Mouse (Mus musculus) layer of hippocampus, adult 11-12 months (tissue): ENCODE data around the gene Tpte.
A peak's percentile ranks its signal among the peaks of the same experiment; 100 is the strongest.
"Not testable (repeated sequence)": the region's sequence is repeated elsewhere in the genome, so short reads cannot be mapped to it uniquely, and the experiment has no call there.

ENCODE experiments used
- DNase-seq: peaks from one replicate; pipeline ENCODE4 v3.0.0; 2022; ENCODE audit warnings: low spot score

Tpte gene

DNA sequence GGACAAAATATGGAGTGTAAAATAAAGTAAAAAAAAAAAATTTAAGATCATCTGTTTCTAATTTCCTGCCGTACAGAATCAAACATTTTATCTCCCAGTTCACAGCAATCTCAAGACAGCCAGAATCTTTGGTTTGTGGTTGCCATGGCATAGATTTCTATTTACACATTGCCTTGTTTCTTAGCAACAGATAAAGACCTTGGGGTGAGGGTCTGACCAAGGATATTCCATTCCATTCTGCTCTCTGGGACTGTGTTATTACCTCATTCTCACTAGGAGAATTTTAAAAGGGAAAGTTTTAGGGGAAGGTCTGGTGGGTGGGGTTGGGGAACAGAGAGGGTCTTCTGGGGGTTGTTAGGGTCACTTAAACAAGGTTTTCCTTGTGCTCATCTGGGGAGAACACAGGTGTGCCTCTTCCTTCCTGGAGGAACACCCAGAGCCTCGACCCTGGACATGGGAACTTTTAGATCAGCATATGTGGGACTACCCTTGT lies at the start of gene Tpte:
Gene Tpte, plus strand, starts transcription at position 443 of the 493 bp plus-strand sequence.
- DNase-seq = no peak

DNA sequence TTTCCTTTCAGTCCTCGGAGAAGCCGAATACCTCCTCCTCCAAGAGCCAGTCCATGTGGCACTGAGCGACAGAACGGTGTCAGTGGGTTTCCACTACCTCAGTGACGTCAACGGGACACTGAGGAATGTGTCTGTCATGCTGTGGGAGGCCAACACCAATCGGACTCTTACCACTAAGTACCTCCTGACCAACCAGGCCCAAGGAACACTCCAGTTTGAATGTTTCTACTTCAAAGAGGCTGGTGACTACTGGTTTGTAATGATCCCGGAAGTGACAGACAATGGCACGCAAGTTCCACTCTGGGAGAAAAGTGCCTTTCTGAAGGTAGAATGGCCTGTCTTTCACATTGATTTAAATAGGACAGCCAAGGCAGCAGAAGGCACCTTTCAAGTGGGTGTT lies 40.3 kb upstream of the Tpte start:
- DNase-seq = no peak

DNA sequence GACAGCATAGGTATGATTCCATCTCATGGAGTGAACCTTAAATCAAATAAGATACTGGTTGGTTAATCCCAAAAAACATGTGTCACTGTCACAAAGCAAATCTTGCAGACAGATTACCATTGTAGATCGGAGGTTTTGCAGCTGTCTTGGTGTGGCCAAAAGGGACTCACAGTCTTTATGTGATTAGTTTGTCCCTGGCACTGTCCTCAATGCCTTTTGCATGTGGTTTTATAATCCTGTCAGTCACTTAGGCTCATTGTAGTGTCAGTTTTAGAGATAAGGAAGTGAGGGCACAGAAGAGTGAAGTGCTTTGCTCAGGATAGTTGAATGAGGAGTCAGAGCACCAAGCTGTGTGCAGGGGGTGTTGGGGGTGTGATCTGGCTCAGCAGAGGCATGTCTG lies 37.6 kb upstream of the Tpte start:
- DNase-seq = no peak

DNA sequence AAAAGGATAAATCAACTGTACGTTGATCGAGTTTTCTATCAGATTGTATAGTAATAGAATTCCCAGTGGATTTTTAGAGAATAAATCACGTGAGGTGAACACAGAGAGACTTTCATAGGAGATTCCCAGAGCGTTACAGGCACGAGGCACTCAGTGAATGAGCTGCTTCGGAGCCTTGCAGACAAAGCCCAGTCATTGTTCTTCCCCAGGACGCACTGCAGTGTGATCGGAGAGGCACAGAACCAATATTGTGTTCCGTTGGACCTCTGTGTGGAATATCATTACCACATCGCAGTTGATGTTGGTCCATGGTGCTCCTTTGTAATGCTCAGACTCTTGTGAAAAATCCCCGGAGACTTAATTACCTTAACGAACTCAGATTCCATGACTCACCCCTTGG lies 35.3 kb upstream of the Tpte start:
- peak; percentile 19 for DNase-seq

DNA sequence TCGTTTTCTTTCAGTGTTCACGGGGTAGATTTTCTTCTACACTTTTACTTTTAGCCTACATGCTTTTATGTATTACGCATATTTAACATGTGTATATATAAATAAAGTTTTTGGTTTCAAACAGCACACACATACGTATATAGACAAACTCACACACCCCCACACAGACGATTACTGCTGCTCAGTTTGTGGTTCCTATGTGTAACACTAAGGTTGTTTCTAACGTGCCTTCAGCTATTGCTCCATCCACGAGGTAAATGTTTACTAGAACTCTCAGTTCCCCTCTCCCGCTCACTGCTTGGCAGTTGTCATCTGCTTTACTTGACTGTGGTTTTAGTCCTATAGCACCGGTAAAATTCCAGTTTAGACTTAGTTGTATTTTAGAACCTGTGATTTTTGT lies 34.2 kb upstream of the Tpte start:
- DNase-seq = no peak

DNA sequence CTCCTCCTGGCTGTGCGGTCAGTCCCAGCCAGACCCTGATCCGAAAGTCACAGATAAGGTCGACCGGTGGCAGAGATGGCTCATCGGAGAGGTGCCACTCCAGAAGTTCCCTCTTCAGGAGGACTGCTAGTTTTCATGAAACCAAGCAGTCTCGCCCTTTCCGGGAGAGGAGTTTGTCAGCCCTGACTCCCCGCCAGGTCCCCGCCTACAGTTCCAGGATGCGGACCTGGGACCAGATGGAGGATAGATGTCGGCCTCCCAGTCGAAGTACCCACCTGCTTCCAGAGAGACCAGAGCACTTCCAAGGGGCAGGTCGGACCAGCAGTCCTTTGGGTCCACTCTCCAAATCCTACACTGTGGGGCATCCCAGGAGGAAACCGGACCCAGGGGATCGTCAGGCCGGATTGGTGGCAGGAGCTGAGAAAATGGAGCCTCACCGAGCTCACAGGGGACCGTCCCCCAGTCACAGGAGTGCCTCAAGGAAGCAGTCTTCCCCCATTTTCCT lies 24.2 kb upstream of the Tpte start:
- no peak for DNase-seq

DNA sequence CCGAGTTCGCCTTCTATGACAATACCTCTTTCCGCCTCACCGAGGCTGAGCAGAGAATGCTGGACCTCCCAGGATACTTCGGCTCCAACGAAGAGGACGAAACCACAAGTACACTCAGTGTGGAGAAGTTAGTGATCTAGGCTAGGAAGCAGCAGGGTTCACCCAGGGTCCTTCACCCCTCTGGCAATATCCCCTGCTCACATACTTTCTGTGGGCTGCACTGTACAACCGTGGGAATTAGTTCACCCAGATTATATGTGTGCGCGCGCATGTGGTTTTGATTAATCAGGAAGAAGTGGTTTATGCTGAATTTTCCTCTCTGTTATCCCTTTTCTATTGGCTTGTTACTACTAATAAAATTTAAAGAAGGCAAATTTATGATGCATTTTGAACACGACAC lies 23.7 kb upstream of the Tpte start:
- no peak for DNase-seq

DNA sequence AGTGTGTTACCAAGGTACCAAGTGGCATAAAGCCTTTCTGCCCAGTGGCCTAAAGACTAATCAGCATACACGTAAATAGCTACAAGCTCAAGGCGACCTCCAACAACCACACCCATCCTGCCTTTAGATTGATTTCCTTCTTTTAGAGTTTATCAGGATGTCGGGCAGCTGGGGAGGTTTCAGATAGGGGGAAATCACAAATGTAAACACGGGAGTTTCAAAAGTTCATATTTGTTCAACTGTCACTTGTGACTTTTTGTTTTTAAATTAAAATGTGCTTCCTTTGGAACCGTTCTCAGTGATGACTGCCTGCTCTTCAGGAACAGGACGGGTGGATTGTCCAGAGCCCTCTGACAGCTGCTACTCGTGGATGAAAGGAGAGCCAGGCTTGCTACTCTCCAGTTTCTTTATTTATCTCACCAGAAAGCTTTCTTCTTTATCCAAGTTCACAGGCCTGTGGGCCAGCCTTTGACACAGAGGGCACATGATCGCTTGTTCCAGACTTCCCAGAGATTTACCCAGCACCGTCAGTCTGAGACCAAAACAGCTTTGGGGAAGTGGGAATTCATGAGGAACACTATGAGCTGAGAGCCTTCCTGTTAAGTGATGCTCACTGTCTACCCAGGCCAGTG lies 23.0 kb upstream of the Tpte start:
- DNase-seq = no peak

DNA sequence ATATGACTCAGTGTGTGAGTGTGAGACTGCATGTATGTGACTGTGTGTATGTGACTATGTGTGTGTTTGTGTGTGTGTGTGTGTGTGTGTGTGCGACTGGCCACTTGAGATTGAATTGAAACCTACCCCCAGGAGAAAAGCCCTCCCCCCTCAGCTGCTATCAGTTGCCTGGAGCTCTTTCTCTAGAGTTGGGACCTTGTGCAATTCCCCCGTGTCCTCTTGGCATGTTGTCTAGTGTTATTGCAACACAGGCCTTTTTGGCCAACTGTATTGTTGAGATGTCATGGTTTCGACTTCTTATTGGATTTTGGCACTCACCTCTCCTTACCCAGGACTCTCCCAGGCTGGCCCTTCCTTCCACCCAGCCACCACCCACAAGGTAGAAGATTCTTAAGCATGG lies 21.0 kb upstream of the Tpte start:
- no peak for DNase-seq

DNA sequence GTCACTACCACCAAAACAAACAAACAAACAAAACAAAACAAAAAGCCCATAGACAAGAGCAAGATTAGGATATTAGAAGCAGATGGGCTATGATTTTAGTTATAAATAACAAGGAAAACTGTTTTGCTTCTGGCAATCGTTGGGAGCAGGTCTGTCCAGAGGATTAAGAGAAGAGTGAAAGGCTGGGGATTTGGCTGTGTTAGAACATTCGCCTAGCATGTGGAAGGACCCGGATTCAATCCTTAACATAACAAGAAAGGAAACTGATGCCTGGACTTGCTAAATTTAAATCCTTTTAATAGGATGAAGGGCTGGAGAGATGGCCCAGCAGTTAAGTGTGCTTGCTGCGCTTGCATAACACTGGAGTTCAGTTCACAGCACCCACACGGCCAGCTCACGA lies 18.9 kb upstream of the Tpte start:
- no peak for DNase-seq

DNA sequence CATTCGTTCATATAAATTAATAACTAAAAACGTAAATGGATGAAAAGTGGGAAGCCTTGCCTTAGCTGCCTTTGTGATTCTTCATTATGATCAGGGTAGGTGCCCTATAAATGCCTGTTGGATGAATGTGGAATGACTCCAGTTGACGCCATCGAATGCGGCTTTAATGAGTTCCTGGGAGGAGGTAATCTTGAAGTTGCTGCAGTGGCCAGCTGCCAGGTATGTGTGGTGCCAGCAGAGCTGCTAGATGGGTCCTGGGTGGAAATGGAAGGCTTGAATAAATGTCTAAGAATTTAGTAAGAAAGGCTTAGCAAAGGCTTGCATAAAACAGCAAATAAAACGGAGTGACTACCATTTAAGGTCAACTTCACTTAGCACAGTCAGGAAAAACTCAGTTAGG lies 18.5 kb upstream of the Tpte start:
- no peak for DNase-seq

DNA sequence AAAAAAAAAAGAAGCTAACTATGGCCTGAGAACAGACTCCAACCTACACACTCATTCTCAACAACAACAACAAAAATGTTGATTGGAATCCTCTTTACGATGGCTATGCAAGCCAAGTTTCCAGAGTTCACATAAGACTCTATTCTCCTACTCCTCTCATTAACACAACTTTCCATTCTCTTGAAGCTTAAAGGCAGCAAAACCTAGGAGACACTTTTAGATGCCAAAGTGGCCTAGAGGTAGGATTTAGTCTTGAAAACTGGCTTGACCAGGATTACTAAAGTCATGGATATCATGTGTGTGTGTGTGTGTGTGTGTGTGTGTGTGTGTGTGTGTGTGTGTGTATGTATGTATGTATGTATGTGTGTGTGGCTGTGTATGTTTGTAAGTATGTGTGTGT lies 18.0 kb upstream of the Tpte start:
- DNase-seq = no peak

DNA sequence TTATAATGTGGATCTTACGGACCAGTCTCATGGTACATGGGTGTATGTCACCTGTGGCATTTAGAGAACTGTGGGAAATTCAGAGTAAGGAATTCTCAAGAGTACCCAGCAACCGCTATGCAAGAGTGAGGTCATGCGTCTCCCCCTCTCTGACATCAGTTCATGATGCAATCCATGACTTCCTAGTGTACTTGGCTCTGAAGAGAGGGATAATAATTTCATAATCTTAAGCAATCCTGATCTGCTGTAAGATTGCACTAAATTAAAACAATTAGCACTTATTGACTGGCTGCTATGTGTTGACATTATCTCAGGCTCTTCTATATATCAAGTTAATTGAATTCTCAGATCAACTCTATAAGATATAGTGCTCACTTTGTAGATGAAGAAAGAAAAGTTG lies 16.4 kb upstream of the Tpte start:
- no peak for DNase-seq

DNA sequence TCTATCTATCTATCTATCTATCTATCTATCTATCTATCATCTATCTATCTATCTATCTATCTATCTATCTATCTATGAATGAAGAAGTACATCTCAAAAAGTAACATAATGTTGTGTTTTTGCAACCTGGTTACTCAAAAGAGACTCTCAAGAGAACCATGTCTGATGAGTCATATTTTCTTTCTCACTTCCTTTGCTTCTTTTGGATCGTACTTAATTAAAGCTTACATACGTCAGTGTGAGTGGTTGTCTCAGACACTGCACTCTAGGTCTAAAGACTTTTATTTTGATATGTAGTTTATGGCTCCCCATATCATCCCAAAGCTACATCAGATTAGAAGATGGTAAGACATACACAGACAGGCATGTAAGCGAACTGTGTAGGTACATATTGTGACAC lies 10.1 kb upstream of the Tpte start:
- no peak for DNase-seq

DNA sequence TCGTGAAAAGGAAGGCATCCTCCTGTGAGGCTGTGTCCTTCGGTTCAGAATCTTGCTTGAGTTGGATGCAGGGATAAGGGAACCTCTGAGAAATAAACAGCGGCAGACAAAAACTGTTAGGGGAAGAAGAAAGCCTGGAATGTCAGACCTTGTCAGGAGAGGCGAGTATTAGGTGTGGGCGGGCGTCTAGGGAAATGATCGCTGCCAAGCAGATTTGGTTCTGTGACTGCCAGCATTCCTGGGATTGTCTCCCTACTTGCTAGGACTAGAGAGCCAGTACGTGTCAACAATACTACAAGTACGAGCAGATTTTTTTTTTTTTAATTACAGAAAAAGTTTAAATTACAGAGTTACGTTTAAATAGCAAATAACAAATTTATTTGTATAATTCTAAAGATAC lies 8.6 kb upstream of the Tpte start:
- DNase-seq = no peak

DNA sequence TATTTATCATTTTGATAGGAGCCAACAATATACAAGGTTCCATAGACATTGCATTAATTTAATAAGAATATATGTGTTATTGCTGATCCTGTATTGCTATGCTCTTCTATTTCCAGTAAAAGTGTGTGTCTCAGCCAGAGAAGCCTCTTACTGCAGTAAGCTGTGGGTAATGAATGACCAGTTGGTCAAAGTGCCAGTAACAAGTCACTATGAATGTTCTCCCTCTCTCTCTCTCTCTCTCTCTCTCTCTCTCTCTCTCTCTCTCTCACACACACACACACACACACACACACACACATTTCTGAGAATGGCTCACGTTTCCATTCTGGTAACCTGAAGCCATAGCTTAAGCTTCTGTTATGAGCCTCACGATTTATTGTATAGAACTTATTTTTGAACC lies 19.1 kb downstream of the Tpte start:
- DNase-seq = no peak

DNA sequence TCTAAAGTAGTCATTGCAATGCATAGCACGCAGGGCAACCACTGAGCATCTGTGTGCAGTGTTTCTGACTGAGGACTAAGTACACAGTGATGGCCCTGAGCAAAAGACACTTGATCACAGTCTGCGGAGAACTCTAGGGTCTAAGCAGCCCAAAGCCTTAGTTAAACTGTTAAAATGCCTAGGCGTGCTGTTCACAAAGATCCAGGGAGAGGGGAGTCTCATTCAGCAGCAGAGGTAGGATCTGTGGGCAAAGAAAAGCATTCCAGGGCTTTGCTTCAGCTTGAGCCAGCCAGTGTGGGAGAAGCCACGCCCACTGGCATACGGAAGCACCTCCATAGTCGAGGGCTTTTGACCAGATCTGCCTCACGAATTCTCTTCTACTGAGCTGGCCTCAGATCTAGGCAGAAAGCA lies 19.7 kb downstream of the Tpte start:
- DNase-seq = no peak

DNA sequence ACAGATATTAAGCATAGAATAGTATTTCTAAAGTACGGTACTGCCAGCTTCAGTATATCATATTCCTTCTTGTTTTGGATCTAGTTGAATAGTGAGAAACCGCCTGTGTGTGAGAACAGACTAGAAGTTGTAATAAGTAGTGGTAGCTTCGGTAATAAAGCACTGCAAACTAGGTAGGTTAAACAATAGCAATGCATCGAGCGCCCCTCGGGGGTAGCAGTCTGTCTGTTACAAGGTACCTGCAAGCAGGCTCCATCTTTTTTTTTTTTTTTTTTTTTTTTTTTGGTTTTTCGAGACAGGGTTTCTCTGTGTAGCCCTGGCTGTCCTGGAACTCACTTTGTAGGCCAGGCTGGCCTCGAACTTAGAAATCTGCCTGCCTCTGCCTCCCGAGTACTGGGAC lies 20.8 kb downstream of the Tpte start:
- not testable (repeated sequence) for DNase-seq

DNA sequence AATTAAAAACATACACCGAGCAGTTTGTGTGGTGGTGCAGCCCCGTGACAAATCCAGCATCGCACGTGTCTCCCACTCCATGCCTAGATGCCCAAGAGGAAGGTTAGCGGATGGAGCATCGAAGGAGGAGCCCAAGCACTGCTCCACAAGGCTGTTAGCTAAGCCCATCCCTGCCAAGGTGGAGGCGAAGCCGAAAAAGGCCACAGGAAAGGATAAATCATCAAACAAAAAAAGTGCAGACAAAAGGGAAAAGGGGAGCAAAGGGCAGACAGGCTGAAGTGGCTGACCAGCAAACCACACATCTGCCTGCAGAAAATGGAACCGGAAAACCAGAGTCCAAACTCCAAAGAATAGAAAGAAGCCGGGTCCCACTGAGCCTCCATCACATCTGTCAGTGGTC lies 23.8 kb downstream of the Tpte start:
- DNase-seq = no peak

DNA sequence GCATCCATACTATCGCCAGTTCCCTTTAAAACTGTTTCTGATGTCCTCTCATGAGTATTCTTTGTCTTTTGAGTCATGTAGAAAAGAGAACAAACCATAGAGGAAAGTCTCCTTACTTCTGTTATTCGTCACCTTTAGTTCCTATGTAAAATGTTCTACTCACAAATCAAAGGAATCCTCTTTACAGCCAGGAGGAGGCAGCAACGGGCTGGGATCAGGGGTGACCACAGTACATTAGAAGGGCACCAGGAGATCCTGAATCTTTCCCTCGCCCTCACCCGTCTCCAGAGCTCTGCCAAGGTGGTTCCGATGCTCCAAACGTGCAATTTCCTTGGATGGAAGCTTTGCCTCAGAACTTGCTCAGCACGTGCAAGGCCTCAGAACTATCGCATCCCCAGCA lies 28.2 kb downstream of the Tpte start:
- DNase-seq = no peak

DNA sequence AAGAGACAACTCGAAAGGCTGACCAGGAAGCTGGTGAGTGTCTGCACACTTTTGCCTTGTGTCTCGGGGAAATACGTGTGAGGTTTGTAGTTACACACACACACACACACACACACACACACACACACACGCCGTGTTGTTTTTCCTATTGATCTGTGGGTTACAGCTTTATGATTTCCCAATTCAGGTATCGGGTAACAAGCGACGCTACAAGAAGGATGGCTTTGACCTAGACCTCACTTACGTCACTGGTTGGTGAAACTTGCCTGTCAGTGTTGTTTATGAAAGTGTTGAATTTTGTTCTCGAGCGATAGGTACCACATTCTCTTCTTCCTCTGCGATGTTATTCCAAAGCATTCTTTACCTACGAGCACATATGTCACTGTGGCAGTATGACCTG lies 52.2 kb downstream of the Tpte start:
- DNase-seq = no peak

DNA sequence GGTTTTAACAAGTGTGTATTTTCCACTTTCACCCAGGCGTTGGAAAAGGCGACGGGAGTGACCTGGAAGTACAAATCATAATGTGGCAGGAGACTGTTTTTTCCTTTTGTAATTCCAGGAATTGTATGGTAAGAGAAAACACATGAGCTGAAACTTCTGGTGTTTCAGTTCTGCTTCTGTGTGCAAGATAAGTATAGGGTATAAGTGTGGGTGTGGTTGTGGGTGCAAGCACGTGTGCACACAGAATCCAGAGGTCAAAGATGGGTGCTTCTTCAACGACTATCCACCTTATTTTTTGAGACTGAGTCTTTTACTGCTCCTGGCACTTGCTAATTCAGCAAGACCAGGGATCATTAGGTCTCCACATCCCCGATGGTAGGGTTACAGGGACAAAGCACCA lies 76.1 kb downstream of the Tpte start:
- DNase-seq = no peak

DNA sequence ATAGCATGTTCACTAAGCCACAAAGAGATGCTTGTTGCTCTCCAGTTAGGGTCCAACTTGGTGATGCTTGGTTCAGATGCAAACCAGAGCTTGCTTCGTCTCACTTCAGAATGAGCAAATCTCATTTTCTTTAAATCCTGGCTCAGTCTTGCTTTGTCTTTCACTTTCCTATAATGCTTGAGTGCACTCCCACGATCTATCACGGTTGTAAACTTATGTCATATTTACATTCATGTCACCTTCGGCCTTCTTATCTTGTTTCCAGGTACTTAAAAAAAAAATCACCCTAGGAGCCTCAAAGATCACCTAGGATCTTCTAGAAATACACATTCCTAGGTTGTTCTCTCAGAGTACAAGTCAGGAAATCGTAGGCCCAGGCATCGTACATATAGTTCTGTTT lies 76.6 kb downstream of the Tpte start:
- no peak for DNase-seq

DNA sequence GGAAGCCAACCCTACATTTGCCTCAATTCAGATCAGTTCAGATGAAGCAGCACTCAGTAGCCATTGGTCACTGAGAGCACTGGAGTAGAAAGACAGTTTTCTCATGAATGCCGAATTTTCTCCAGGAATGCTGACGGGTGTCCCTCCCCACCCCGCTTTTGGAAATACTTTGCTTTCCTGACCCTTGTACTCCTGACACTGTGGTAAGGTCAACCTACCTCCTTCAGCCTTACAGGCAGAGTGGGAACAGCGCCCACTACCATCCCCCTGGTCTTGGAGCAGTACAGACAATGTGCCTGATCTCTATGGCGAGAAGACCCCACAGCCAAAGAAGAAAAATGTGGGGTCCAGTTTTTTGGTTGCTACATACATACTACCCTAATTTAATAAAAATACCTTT lies 93.1 kb downstream of the Tpte start:
- no peak for DNase-seq

DNA sequence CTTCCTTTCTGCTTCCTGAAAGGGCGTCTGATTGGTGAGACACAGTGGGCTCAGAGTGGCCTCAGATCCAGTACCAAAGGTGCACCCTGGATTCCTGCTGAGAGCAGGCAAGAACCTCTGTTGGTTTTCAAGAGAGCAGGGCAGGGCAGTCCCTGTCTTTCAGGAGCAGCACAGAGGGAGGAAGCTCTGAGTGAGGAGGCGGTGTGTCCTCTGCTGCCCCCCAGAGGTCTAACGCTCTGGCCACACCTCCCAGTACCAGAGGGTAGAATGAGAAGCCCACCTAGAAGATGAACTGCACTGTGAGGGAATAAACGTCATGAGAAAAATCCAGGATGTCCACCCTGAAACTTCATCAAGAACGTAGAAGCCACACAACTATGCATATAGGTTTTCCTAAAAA lies 93.7 kb downstream of the Tpte start:
- peak; percentile 36 for DNase-seq
